Mouse (Mus musculus) liver (tissue): ENCODE measurements around the gene Tbc1d16.

ENCODE experiments used
- DNase-seq: peaks from one replicate; pipeline ENCODE4 v3.0.0-alpha.2; 2020; ENCODE audit warnings: mixed read lengths

The Tbc1d16 gene

DNA sequence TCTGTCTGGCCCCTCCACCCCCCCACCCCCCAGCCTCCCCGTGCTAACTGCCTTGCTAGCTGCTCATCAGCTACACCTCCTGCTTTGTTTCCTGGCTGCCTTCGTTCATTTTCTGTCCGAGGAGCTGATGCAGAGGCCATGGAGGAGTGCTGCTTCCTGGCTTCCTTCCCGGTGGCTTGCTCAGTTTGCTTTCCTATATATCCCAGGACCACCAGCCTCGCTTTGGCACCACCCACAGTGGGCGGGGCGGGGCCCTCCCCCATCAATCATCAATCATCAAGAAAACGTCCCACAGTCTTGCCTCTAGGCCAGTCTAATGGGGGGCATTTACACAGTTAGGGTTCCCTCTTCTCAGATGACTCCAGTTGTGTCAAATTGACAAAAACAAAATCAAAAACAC lies 8.1 kb upstream of the Tbc1d16 start:
- no peak for DNase-seq

DNA sequence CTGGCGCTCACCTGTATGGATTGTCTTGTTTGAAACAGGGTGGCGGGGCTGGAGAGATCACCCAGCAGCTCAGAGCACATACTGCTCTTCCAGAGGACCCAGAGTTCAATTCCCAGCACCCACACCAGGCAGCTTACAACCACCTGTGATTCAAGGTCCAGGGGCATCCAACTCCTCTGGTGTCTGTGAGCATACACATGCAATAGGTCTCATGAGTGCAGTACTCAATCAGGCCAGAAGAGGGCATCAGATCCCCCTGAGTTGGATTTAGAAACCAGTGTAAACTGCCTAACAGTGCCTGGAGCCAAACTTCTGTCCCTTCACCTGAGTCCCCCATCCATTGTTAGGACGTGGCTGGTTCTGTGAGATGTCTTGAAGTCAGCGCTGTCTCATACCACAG lies 7.3 kb upstream of the Tbc1d16 start:
- DNase-seq = peak; percentile 60

DNA sequence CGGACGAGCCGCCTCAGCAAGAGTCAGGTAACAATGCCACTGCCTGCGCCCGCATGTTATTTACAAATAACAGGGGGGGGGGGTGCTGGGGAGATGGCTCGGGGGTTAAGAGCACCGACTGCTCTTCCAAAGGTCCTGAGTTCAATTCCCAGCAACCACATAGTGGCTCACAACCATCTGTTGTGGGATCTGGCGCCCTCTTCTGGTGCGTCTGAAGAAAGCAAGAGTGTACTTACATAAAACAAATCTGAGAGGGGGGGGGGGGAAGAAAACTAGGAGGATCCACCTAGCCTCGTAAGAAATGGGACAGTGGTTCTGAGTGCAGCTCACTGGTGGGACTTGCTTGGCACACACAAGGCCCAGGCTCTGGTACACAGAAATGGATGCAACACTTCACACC lies 6.5 kb upstream of the Tbc1d16 start:
- DNase-seq = no peak

DNA sequence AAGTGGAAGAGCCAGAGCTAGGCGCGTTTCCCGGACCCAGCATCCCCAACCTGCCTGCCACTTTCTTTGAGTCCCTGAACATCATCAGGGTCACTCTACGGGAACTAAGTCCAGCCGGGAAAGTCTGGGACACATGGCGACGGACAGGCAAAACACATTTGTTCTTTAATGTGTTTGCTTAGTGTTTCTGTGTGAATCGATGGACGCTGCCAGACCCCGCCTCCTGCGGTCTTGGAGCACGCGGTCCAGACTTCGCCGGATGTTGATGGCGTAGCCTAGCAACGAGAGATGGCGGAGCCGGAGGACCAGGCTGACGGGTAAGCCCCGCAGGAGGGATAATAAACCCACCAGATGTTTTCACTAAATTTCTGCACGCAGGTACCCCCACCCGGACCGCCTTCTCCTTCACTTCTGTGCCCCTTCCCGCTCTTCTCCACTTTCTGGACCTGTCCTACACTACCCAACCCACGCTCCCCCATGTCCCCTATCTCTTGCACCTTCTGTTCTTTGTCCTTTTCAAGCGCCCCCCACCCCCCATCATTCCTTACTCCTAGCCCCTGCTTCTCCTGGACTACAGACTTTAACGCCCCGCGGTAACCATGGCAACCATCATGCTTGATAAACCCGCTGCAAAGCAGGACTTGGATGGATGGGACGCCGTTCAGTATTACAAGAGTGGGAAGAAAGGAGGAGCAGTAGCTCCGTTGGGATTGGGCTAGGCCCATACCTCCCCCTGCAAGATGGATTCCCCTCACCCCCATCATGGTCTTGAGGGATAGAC lies 737 bp upstream of the Tbc1d16 start:
- DNase-seq = peak; percentile 55

DNA sequence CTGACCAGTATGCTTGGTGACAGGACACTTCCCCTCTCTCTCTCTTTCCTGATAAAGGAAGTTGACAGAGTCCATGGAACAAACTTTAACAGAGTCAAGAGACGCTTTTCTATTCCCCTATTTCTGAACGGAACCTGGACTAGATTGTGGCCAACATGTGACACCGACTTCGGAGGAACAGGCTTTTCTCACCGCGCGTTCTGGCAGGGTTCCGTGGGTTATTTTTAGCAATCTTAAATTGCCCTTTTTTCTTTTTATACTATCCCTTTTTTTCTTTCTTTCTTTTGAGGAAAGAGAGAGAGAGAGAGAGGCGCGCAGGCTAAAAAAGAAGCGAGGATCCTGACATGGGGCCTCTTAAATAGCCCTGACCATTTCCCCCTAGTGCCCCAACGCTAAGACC lies 708 bp downstream of the Tbc1d16 start:
- DNase-seq = no peak

DNA sequence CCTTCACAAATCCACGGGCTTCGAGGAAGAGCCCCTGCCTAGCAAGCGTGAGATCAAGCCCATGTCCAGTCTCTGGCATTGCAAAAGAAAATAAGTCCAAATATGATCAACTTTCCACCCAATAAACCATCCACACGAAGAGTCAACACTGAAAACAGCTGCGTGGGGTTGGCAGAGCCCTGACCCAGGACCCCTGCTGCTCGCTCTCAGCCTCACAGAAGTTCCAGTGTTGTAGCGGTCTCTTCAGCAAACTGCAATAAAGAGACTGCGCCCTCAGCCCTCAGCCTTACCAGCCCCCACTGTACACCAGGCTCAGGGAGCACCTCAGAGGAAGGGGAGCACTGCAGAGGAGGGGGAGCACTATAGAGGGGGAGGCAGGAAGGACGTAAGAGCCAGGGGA lies 2.7 kb downstream of the Tbc1d16 start:
- DNase-seq = no peak

DNA sequence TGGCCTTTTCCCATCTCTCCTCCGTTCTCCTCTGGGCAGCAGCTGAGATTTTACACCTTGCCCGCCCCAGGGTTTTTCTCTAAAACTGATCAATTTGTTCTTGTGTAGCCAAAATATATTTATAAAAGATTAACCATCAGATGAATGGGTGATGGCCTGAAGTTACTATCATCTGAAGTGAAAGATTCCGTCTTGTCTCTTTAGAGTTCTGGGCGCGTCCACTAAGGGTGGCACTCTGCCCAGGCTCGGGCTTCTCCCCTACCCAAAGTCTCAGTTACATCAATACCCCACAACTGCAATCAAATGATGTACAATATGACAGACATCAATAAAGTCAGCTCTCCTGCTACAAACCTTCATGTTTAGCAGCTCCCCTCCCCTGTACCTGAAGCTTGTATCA lies 3.4 kb downstream of the Tbc1d16 start:
- no peak for DNase-seq

DNA sequence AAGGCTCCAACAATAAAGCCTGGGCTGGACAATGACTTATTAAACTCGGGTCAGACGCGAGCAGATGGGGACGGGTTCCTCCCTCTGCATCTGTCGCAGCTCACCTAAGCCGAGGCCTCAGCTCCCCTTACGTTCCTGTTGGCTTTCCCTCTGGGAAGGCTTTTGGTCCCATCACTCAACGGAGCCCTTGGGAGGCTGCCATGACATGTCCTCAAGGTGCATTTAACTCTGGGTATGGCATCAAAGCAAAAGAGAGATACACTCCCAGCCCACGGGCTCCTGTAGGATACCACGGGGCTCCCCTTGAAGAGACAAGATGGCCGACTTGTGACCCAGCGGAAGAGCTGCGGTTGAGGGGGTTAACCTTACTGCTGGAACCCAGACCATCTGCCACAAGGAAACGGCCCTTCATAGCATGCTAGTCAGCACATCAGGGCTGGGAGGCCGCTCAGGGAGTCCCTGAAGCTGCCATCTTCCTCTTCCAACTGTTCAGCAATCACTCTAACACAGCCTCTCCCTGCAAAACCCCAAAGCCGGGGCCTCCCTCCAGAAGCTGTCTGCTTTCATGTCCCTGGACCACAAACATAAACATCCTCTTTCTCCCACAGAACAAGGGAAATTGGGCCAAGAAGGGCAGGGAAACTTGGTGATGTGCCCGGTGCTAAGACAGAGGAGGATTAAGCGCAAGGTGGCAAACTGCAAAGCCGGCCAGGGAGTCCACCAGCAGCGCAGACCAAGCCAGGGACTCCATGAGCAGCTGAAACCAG lies 5.0 kb downstream of the Tbc1d16 start:
- no peak for DNase-seq

DNA sequence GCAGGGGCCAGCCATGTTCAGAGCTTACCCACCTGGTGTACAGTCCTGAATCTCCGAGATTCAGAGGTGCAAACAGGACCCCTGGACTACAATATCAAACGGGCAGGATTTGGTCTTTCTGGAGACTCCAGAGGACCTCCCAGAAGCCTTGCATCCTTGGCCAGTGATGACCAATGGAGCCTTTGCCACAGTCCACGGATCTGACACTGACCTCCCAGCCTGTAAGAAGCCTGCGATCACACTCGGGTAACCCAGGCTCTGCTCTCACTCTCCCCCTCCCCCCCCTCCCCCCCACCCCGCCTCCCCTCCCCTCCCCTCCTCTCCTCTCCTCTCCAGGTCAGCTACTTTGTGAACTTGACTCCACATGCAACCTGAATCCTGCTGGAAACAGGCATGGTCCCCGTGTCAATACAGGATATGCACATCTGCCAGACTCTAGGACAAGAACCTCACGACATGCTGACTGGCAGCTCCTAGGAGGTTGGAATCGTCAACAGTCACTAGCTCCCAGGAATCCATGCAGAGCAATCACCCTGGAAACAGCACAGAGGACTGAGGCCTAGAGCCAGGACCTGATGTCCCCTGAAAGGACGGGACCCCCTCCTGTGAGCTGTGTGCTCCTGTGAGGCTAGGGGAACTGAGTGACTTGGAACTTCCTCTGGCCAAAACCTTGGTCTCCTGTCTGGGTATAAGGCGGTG lies 6.3 kb downstream of the Tbc1d16 start:
- no peak for DNase-seq

DNA sequence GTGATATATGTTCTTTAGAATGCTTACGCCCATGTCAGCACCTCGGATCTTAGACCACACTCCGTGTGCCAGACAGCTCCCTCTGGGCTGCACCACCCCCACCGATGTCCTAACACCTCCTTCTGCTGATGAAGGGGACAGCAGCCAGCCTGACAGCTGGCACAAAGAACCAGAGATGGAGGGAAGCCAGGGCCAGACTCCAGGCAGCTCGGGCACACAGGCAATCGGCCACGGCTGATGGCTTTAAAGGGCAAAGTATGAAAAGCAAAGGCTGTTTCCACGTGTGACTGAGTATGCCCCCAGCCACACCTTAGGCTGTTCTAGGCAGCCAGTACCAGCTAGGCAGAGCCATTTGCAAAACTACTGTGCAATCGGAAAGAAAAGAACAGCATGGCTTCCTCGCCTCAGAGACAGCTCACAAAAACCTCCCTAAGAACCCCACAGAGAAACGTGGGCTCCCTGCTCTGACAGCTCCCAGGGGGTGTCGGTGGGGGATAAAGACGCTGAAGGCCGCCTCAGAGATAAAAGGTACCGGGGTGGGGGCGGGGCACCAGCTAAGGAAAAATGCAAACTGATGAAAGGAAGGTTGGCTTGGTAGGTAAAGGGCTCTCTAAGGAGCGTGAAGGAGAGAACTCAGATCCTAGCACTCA lies 8.4 kb downstream of the Tbc1d16 start:
- no peak for DNase-seq

DNA sequence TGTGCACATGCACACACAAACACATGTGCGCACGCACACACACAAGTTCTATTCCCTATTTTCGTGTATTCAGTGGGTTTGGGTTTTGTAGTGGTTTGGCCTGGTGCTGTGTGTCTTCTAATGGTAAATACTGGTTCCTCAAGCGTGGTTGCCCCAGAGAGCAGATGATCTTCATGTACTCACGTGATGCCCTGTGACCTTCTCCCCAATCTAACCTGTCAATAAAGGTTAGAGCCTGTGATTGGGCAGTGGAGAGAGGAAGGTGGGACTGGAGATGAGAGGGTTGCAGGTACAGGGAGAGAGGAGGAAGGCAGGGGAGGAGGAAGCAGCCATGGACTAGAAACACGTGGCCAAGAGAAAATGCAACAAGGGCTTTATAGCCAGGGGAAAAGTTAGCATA lies 10.4 kb downstream of the Tbc1d16 start:
- DNase-seq = no peak

DNA sequence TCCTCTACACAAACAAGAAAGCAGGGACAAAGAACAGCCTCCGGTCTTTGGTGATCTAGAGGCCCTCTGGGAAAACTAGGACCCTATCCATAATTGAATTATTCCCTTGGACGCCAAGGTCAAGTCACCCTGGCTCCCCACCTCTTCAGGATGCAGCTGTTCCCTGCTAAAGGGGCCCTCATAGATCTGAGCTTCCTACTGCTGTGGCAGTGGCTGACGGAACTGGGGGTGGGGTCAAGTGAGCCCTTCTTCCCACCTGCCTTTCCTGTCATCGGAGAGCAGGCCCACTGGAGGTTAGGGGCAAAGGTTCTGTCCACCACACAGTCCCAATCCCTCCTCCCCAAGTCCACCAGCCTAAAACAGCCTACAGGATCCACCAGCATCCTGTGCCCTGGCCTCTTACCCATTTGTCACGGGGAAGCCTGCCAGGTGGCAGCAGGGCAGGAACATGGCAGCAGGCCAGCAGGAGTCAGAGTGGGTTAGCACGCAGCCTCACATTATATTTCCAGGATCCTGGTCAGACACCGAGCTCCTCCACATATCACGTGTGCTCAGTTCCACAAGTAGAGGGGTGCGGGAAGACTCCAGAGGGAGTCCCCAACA lies 12.3 kb downstream of the Tbc1d16 start:
- no peak for DNase-seq

DNA sequence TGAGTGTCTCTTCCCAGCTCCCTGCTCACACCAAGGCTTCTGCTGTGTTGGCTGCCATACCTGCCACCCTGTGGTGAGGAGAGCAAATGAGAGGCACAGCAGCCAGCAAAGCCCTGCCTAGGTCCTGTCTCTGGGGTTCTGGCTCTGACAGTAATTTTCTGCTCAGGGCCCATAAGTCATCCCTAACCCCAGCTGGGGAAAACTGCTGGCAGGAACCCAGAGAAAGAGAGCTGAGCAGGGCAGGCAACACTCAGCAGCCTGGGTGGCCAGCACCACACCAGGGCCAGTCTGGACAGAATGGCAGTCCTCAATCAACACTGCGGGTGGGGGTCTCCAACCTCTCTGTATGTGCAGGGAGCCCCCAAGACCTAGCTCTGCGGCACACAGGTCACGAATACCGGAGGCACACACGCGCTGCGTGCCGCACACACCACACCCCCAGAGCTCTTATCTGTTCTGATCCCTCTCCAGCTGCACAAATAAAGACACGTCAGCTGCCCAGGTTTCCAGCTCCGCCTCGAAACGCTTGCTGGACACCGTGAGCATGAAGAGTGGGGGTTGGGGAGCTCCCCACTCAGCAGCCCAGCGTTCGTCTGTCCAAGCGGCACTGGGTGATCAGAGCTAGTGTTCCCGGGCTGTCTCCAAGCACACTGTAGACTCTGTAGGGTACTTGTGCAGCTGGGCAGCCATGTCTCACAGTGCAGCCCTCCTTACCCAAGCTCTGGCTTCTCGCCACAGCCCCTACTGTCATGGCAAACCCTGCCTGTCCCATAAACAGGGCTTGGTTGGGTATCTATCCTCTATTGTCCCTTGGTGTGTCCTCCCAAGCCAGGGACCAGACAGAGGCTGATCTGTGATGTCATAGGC lies 13.0 kb downstream of the Tbc1d16 start:
- peak; percentile 70 for DNase-seq

DNA sequence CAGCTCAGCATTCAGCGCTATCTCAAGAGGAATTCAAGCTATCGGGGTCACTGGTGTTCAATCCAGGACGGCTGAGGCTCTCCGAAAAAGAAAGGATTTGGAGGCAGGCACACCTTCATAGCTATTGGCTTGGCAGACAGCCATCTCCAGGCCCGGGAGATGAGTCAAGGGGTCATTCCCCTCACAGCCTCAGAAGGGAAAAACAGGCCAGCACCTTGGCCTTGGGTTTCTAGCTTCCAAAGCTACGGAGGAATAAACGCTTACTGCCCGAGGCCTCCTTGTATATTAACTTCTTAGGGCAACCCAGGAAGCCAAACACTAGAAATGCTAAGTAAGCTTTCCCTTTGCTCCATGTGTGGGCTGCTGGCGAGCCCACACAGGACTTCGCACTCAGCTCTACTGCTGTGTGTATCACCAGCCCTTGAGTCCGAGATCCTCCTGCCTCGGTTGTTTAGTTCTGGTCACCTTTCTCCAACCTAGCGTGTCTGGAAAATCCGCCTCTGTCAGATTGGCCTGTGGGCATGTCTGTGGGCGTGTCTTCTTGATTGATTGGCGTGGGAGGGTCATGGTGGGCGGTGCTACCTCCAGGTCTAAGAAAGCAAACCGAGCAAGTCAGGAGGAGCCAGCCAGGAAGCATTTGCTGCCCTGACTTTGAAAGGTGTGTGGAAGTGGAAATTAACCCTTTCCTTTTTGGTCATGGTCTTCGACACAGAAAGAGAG lies 15.0 kb downstream of the Tbc1d16 start:
- DNase-seq = peak; percentile 40

DNA sequence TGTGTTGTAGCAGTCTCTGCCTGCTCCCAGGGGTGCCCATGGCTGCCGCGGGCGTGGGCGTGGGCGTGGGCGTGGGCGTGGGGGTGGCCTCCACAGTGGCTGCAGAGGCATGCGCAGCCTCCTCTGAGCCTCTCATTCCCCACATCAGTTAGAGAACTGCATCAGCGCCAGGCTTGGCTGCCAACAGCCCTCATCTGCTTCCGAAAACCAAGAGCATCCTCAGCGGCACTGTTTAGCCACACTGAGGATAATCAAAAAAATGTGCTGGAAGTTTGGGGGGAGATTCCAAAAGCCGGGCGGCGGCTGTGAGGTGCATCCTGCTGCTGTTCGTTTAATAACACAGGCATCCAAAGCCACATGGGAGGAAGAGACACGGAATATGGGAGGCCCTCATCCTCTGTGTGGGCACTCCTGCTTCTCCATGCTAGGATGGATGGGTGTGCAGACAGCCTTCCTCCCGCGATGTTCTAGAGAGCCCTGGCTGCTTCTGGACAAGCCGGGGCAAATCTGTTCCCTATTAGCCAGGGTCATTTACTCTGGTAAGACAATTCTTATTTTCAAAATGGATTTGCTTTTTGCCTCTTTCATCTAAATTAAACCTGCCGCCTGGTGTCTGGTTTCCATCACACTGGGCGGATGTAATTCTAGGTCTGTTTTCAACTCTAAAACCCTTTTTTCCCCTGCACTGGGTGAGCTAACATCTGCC lies 16.5 kb downstream of the Tbc1d16 start:
- DNase-seq = no peak

DNA sequence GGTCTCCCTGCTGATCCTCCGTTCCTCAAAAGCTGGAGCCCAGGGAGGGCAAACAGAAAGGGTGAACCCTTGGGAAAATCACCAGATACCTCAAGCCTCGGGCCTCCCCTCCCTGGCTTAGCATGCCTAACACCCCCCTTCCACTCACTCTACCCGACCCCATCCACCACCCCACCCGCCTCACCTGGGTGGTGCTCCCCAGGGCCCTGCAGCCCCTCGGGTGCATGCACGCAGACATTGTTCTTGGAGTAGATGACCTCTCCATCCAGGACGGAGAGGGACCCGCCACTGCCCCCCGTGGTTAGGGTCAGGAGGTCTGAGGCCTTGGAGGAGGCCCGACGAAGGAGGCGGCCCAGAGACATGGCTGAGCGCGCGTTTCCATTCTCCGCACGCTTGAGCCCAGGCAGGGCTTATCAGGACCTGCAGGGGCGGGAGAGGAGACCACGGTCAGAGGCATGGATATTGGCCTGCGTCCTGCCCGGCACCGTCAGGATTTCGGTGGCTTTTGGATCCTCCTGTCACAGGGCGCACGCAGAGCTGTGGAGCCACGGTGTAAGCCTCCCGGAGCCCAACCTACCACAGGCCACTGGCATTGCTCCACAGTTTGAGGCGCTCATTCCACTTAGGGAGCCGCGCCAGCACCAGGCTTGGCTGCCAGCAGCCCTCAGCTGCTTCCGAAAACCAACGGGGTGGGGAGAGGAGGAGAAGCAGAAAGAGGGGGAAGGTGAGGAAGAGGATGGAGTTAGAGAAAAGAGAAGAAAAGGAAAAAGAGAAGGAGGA lies 17.8 kb downstream of the Tbc1d16 start:
- DNase-seq = no peak

DNA sequence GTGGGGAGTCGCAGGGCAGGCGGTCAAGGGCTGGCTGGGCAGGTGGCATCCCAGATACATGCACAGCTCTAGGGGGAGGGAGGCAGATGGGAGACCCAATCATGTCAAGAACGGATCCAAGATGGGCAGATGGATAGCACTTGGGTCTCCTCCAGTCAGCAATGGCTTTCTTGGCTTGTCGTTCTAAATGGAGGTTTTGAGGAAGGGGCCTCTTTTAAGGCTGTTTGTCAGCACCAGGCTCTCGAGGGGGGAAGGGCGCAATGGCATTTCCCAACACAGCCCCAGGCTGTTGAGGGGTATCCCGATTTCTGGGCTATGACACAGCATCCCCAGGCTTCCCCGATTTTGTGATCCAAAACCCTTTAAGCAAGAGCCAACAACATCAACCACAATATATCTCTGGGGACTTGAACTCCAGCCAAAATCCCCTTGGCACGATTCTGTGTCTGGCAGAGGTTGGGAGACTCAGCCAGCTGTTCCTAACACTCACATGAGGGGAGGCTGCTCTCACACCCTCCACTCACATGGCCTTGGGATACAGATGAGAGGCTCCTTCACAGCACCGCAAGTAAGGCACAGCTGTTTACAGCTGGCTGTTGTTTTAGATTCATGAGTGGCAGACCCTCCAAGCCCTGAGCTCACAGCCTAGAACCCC lies 18.8 kb downstream of the Tbc1d16 start:
- no peak for DNase-seq

DNA sequence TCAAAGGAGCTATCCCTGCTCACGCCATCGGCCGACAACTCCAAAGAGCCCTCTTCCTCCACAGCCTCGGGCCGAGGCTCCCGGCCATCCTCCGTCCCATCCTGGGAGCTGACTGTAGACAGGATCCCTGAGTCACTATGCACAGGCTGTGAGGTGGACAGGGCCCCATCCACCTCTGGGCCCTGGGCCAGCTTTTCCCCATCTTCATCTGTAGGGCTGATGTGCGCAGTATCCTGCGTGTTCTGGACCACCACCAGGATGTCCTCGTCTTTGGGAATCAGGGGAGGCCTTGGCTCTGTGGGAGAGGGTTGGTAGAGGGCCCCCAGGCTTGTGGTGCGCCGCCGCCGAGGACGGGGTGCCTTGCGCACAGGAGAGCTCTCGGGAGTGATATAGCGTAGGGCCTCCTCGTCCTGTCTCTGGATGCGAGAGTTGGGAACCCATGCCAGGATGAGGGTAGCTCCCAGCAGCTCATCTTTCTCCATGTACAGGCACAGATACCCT lies 19.4 kb downstream of the Tbc1d16 start:
- DNase-seq = no peak

DNA sequence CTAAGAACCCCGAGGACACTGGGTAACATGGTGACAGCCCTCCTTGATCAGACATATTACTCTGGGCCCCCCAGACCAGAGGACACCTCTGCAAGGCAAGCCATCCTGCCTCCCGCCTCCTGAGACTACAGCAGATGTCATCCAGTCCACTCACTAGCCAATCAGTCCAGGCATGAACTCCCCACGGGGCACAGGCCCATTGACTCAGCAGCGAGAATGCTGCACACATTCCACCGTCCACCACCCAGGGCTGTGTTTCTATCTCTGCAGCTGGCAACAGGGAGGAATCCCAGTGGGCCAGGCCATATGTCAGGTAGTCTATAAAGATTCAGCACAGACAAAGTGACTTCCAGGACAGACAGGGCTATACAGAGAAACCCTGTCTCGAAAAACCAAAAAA lies 20.3 kb downstream of the Tbc1d16 start:
- DNase-seq = no peak
